Mouse (Mus musculus) right cerebral cortex, postnatal 4 days (tissue): ENCODE measurements around the gene Ascc2.

Source experiments
- DNase-seq: peaks from one replicate; pipeline ENCODE4 v3.0.0-alpha.2; 2022

The Ascc2 gene

DNA sequence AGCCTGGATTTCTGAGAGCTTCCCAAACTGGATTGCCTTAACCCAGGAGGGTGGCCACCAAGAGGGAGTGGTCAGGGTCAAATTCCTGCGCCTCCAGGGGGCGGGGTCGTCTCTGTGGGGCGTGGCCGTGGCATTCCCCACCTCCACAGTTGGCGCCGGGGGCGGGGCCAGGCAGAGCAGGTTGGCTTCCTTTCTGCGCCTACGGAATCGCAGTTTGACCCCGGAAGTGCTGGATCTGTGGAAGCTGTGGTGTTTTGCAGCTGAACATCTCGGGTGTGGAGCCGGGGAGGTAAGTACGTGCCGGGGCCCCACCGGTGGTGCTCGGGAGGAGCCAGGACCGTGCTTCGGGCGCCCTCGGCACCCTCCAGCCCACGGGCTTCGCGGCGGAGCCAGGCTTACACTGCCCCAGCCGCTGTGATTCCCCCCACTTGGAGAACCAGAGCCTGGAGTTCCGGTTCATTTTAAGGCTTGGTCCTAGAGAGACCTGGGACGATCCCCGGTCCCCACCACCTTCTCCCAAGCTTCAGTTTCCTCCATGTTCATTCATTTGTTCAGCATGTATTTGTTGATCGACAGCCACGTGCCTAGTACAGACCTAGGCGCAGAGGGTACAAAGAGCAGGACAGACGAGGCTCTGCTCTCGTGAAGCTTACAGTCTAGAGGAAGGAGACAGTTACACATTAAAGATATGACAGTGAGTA is at the start of gene Ascc2:
TSS of gene Ascc2 (plus strand) at position 214 of the 701 bp plus-strand sequence.
- peak; percentile 86 for DNase-seq

DNA sequence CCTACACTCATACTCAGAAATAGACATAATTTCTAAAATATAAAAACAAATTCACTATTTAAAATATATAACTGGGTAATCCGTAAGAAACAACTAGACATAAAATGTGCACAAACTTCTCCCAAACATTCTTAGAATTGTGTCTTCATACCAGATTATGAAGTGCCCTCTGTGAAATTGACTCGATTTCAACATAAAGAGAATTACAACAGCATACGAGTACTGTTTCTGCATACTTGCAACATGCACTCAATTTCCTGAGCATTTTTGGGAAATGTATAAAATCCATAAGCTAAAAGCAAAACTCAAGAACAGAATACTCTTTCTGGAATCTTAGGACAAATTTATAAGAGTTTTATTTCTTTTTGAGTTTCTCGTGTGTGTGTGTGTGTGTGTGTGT is 45.7 kb upstream of the Ascc2 start:
- DNase-seq = no peak

DNA sequence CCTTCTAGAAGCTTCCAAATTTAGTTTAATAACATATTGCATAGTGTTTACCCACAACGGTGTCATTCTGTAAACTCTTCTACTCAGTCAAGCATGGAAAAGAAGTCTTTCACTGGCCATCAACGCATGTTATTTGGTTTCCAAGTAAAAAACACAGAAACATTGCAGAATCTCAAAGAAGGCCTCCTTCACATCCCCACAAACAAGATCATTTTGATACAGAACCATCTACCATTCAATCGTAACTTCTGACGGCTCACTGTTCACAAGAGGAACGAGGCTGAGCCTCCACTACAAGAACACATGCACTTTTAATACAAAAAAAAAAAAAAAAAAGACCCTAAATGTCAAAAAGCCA is 44.1 kb upstream of the Ascc2 start:
- DNase-seq = no peak

DNA sequence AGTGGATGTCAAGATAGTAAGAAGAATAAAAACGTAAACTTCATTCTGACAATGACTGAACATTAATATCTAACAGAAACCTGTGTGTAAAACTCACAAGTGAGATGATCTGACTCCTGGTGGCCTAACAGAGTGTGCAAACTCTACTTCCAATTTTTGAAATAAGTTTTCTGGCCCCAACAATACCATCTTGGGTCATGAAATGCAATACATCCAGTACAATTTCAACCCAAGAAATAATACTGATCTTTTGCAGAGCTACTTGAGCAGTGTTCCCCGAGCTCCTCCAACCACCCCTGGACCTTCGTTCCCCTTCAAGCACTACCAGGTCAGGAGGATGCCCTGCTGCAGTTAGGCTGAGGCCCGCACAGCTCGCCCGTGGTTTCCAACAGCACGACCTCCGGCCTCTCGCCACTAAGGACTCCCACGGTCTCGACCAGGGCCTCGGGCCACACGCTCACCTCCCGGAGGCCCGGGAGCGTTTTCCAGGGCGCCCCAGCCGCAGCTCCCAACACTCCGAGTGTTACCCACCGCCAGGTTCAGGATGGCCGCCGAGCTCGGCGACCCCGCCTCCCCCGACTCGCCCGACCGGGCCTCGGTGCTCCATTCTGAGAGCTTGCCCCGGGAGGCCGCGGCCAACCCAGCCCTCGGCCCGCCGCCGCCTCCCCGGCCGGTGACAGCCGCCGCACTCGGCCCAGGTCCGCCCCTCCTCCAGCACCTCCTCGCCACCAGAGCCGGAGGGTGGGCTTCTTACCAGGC is 43.5 kb upstream of the Ascc2 start:
- DNase-seq = no peak

DNA sequence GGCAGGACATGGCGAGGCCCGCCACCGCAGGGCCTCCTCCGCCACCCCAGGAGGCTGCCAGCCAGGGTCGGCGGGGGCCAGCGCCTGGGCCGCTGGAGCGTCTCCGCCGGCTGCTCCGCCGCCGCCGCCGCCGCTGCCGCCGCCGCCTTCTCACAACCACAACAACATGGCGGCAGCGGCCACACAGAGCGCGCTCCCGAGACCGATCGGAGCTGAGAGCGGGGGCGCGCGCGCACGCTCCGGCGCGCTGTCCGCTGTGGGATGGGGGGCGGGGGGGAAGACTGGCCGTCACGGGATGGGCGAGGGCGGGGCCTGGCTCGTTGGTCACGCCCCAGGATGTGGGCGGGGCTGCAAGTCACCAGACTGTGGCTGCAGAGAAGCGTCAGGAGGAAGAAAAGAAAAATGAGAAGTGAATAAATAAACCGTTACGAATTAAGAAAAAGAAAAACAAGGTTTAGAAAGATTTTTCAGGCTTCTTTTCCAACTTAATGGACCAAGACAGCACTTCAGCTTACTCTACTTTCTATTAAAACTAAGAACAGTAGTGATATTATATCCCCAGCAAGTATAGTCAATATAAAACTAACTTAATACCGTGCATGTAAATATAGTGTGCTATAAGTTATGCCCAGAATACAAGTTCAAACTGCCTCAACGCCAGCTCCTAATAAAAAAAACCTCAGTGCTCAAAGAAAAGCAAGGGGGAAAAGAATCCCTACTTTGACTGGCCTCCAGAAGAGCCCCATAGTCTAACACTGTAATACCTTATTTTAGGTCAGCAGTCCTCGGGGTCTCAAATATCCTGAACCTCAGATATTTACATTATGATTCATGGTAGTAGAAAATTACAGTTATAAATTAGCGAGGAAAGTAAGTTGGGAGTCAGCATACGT is 42.7 kb upstream of the Ascc2 start, which contains the start of gene Mtmr3:
TSS of gene Mtmr3 (minus strand) at position 256 of the 893 bp plus-strand sequence.
- peak; percentile 90 for DNase-seq

DNA sequence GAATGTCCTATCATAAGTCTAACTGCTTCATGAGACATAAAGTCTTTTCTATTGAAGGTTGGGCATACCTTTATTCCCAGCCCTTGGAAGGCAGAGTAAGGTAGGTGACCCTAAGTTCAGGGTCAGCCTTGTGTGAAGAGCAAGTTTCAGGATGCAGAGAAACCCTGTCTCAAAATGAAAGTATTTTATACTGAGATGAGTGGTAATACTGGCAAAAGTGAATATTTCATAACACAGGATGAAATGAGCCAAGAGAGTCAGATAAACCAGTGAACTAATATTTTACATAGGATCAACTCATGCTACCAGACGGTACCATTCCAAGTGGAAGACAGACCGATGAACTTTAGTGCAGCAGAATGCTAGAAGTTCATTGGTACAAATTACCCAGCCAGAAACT is 39.1 kb upstream of the Ascc2 start:
- no peak for DNase-seq

DNA sequence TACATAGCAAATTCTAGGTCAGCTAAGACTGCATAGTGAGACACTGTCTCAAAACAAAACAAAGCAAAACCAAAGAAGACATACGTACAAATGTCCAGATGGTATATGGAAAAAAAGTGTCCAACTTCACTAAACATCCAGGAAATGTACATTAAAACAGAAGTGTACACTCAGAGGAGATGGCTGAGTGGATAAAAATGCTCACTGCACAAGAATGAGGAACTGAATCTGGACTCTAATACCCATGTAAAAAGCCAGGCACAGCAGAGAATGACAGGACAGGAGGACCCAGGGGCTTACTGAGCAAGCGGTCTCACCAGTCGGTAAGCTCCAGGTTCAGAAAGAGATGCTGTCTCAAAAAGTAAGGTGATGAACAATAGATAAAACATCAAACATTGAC is 37.6 kb upstream of the Ascc2 start:
- no peak for DNase-seq

DNA sequence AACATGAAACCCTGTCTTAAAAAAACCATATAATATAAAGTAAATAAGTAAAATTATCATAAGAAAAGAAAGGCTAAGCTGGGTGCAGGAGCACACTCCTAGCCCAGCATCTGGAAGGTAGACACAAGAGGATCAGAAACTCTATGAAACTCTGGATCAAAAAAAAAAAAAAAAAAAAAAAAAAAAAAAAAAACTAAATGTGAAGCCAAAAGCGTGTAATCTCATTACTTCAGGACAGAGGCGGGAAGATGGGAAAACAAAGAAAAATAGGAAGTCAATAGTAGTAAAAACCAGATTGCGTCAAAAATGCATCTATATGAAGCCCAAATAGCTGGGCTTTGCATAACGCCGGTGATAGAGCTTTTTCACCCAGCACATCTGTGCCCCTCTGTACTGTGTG is 35.7 kb upstream of the Ascc2 start:
- no peak for DNase-seq

DNA sequence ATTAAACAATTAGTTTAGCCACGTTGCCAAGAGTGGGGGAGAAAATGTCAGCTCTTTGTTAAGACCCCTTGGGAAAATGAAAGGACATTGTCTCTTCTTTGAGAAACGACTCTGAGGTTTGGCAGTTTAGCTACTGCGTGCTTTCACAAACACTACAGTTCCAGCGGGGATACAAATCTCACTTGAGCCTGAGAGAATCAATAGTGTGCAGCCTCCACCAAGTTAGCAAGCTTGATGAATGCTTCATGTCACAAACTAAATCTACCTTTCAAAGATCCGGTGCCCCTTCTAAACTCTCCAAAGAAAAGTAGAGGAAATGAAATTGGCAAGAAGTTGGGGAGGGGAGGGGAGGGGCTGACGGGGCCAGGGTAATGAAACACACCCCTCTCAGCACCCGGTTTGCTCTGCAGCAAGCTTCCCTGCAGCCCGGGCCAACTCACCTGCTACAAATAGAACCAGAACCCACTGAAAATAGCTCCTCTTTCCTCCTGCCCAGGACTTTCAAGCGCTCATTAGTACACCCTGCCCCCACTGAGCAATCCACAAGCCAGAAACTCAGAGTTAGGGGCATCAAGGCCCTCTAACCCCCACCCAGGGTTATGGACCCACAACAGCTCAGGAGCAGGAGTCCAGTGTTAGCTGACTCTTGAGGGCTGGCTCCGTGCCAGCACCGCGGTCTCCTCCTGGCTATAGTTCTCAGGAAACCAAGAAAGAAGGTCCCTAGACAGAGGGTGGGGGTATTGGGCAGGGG is 34.7 kb upstream of the Ascc2 start:
- DNase-seq = peak; percentile 16

DNA sequence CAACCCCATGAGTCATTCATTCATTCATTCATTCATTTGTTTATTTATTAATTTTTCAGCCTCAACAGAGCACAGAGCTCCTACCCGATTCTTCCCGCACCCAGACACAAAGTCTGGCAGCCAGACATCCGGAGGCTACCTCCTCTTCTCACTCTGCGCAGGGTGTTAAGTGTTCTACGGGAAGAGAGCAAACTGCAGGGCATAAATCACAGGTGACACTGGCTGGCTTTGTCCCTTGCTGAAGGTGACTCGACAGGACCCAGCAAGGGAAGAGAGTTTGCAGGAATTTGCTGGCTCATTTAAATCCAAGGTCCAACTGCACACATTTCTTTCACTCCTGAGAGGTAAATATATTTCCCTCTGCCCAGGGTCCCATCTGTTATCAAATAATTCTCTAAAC is 33.1 kb upstream of the Ascc2 start:
- DNase-seq = no peak

DNA sequence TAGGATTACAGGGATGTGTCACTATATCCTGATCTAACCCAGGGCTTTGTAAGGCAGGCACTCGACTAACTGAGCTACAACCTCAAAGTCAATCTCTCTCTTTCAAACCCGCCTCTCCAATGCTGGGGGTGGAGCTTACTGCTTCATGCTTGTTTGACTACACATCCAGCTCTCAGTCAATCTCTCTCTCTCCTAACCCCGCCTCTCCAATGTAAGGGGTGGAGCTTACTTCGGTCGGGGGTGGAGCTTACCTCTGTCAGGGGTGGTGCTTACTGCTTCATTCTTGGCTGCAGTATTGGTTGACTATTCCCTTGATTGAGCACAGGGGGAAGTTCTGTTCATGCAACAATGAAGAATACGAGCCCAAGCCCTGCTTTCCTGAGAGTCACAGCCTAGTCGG is 32.1 kb upstream of the Ascc2 start:
- DNase-seq = no peak

DNA sequence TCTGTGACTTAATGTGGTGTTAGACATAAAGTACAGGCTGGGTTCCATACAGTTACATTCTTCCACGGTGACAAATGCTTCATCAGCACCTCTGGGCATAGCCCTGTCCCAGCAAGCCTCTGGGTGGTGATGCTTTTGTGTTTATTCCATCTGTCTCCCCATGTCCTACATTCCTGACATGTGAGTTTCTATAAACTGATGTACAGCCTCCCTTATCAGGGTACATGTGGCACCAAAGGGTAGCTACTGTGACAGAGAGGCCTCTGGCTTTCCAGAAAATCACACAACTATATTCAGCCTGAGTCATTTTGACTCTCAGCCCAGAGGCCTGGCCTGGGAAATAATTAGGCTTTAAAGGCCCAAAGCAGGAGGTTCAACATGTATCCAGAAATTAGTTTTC is 31.0 kb upstream of the Ascc2 start:
- no peak for DNase-seq

DNA sequence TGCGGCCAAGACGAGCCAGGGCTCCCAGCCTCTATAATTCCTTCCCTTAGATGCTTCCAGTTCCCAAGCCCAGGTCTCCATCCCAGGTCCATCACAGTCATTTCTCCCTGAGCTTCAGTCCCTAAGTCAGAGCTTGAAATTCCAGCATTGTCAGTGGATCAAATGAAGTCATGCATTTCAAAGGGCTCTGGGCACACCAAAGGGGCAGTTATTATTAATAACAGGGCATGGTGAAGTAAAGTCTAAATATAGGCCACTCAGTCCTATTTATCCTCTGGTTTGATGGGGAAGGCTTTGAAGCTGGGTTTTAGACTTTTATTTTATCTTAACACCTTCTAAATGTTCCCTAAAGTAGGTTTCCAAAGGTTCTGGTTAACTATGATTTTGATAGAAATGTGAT is 25.6 kb upstream of the Ascc2 start:
- DNase-seq = no peak

DNA sequence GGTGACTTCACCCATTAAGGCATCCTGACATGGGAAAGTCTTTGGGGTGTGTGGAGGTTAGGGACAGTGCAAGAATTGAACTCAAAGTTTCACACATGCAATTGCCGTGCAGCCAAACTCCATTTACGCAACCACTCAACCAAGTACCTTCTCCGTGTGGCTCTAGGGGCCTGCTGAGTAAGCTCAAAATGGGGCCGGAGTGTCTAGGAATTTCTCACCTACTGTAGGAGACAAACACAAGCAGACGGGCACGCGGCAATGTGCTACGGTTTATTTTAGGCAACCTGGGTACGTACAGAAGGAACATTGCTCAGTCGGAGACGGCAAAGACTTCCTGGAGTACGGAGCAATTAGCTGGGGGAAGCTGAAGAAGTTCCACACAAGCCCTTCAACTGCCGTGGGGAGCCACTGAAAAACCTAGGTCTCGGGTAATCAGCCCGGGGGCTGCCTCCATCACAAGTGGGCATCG is 17.5 kb upstream of the Ascc2 start, which contains the start of gene Gm11032:
TSS of gene Gm11032 (plus strand) at position 51 of the 469 bp plus-strand sequence.
- DNase-seq = no peak

DNA sequence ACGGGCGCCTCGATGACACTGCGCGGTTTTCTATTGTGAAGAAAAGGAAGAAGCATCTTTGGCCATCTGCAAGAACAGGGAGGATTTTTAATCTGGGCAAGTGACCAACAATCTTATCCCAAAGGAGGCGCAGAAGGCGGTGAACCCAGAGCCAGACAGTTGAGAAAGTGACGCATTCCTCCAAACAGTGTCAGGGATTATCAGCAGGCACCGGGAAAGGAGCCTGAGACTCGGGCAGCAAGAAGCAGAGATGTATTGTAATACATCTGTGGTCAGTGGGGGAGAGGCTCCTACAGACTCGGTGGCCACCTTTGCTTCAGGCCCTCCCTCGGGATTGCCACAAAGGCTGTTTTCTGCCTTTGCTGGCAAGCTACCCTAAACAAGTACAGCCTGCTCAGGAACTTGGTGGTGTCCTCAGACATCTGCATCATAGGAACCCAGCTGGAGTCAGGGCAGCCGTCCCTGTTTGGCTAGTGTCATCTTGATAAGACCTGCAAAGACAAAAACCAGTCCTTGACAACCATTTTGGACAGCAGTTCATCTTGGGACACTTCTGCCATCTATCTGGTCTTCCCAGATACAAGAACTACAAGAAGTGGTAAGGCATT is 16.9 kb upstream of the Ascc2 start:
- DNase-seq = no peak

DNA sequence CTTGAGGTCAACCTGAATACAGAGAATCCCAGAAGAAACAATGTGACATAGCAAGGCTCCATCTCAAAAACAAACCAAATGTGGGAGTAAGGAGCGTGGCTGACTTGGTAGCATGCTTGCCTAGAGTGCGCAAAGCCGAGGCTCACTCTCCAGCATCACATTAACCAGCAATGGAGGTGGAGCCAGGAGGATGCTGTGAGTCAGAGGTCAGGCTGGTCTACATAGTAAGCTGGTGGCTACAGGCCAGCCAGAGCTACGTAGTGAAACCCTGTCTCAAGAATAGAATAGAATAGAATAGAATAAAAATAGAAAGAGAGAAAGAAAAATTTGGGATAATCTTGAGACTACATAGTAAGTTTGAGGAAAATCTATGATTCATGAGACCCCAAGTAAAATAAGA is 15.7 kb upstream of the Ascc2 start:
- no peak for DNase-seq

DNA sequence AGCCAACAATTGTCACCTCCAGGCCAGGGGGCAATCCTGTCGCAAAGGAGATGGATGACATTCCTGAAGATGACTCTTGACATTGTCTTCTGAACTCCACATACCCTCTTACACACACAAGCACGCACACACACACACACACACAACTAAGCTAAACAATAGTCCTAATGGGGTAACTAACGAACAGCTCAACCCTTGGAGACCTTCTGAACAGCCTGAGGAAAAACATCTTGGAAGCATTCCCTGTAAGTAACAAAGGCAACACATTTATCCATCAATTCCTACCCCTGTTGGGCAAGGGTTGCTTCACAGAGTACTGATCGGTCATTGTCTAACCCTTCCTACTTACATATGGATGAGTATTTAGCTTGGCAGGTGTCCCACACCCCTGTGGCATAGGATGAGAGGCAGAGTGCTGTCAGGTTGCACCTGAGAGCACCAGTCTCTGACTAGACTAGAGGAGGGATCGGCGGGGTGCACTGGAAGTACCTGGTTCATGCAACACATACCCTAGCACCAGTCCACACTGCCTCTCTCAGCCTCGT is 15.0 kb upstream of the Ascc2 start:
- no peak for DNase-seq

DNA sequence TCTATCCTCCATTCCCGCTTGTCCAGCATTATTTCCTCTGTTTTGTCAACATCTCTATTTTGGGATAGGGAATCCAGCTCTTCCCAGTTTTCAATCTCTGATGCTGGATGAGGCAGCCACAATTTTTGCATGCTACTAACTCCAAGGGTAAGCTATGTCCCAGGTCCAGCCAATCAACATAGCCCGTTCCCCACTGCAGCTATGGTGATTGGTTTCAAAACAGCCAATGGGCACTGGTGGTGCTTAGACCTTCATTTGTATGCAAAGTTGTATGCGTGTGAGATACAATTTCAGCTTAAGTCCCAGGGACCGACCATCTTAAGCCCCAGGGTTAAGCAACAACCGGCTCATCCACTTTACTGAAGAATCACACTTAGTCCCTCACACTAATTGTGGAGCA is 14.6 kb upstream of the Ascc2 start:
- DNase-seq = no peak

DNA sequence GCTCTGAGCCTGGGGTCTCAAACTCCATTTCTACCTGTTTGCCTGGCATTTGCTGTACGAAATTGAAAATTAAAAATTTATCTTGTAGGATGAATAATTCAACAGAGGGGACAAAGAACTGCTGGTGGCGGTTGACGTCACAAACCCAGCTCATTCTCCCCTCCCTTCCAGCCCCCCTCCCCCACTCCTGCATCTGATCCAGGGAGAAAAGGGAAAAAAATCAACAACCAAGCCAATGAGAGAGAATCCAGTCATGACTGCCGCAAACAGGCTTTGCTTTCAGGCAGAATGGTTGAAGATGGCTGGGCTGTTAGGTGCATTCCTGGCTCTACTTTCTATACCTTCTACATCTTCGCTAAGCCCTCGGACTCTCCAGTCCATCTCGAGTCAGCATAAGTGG is 11.6 kb upstream of the Ascc2 start:
- DNase-seq = no peak

DNA sequence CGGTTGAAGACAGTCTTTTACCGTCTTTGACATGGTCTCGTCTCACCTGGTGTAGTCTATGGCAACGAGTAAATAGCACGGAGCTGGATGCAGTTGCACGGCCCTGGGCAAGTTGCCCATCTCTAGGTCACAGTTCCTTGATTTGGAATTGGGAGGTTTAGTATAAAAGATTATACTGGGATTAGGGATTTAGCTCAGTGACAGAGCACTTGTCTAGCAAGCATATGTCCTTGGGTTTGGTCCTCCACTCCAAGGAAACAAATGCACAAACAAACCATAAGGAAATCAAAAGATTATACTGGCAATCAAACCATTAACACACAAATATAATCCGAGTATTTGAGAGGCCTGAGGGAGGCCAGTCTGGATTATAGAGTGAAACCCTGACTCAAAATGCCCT is 9.9 kb upstream of the Ascc2 start:
- no peak for DNase-seq

DNA sequence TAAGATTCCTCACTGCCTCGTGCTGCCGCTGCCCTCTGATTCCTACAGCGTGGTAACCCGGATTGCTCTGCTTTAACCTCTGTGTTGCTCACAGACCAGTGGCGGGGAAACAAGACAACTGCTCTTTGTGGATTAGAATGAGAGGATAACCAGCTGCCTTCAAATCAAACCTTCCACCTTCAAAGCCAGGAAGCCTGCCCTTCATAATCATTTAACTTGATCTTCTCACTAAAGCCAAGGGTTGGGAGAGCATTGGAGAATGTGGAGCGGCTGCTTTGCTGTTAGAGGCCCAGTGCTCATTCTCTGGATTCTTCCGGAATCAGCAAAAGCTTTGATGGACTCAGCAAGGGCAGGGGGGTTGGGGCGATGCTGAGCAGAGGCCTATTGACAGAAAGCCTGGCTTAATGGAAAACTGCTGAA is 7.7 kb upstream of the Ascc2 start:
- no peak for DNase-seq

DNA sequence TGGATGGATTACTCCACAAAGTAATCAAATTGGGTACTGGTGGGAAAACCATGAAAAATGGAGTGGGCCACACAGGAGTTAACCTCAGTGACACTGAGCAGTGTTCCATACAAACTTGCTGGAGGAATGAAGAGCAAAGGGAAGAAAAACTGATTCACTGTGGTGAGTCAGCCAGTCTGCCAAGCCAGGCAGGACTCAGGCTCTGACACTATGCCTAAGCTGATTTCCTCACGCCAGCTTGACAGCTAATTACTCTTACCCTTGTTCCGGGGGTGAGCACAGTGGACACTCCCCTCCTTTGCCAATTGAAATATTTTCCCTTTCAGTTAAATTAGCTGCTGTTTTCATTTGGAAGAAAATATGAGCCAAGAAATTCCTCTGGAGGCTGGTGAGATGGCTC is 4.1 kb upstream of the Ascc2 start:
- DNase-seq = no peak
